Mouse (Mus musculus): ENCODE measurements around the gene Pax8. TPM values are rescaled to one million over a fixed set of nuclear protein-coding genes. Genes with fewer than 3 reads are reported as not detected.

Pax8 gene
- polyA plus RNA-seq, 1 experiment: not detected

DNA sequence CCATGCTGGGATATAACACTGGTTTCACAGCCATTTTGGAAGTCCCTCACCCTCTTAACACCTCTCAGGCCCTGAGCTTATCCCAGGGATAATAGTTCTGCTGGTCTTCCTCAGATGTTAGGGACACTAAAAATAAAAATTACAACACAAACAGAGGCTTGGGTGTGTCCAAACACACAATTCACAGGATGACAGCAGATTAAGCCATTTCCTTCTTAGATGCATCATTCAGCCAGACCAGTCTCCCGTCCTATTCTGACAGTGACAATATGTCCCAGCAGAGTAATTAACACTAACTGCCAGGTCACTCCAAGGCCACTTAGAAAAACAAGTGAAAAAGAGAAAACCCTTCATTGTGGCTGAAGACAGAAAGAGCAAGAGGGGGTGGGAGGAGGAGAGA lies 8.2 kb downstream of the Pax8 start:
- Histone ChIP-seq H3ac (ENCODE audit: control insufficient read depth, insufficient read length) (no peak overlapping the region), H3K79me2 (ENCODE audit: control insufficient read depth, insufficient read depth) (no peaks in the 10 kb centered on the region), H3K36me3 (ENCODE audit: control insufficient read depth, insufficient read depth) (no peaks in the 10 kb centered on the region), H3K4me2 (ENCODE audit: low read depth) (peak overlapping the region; percentile 30), H3K27me3 (ENCODE audit: control insufficient read depth, insufficient read depth, insufficient read length) (no peaks in the 10 kb centered on the region), H3K4me3 (no peak overlapping the region)
- TF ChIP-seq MYOD1 (IDR thresholded peaks at IDR 0.05; ENCODE audit: control insufficient read depth in 1 of 3, insufficient read length in 2 of 3, low read depth in 2 of 3) (no peak), CEBPB (IDR thresholded peaks at IDR 0.05; ENCODE audit: insufficient read depth, poor library complexity, severe bottlenecking) (0 out of 2 replicates have a peak, but pooled peaks have one; percentile 8)

DNA sequence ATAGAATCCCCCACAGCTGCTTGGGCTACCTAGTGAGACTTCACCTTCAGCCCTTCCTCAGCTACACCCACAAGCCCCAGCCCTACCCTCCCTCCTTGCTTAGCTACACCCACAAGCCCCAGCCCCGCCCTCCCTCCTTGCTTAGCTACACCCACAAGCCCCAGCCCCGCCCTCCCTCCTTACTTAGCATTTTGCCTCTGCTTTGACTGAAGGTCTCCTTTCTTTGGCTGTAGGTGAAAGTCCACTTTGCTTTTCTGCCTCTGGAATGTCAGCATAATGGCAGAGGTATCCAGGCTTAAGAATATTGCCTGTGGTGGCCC lies 14.6 kb downstream of the Pax8 start:
- H3K4me2 ChIP-seq (ENCODE audit: low read depth): no peak overlapping the region
- H3K27me3 ChIP-seq (ENCODE audit: control insufficient read depth, insufficient read depth, insufficient read length): no peaks in the 10 kb centered on the region
- H3K36me3 ChIP-seq (ENCODE audit: control insufficient read depth, insufficient read depth): no peaks in the 10 kb centered on the region
- no peak overlapping the region for H3ac ChIP-seq (ENCODE audit: control insufficient read depth, insufficient read length)
- TF ChIP-seq MYOD1 (IDR thresholded peaks at IDR 0.05; ENCODE audit: control insufficient read depth in 1 of 3, insufficient read length in 2 of 3, low read depth in 2 of 3) (no peak), REST (IDR thresholded peaks at IDR 0.05; ENCODE audit: insufficient read depth, insufficient read length) (no peak), USF1 (IDR thresholded peaks at IDR 0.05; ENCODE audit: low read depth) (no peak), MAX (IDR thresholded peaks at IDR 0.05; ENCODE audit: low read depth) (no peak), SRF (IDR thresholded peaks at IDR 0.05; ENCODE audit: control insufficient read depth, insufficient read length, low read depth) (no peak), POLR2AphosphoS2 (IDR thresholded peaks at IDR 0.05; ENCODE audit: insufficient read length, low read depth) (no peak), MYOG (IDR thresholded peaks at IDR 0.05; ENCODE audit: control insufficient read depth in 1 of 3, insufficient read depth in 1 of 3, insufficient read length in 2 of 3, low read depth in 2 of 3) (no peak), TCF12 (IDR thresholded peaks at IDR 0.05; ENCODE audit: insufficient read depth, poor library complexity, severe bottlenecking) (no peak), POLR2A (IDR thresholded peaks at IDR 0.05; ENCODE audit: insufficient read length, low read depth) (no peak), TCF3 (IDR thresholded peaks at IDR 0.05; ENCODE audit: insufficient read length, low read depth) (no peak), CEBPB (IDR thresholded peaks at IDR 0.05; ENCODE audit: insufficient read depth, poor library complexity, severe bottlenecking) (no peak), E2F4 (IDR thresholded peaks at IDR 0.05; ENCODE audit: insufficient read depth) (no peak)
- no peak overlapping the region for H3K4me3 ChIP-seq
- no peaks in the 10 kb centered on the region for H3K79me2 ChIP-seq (ENCODE audit: control insufficient read depth, insufficient read depth)

DNA sequence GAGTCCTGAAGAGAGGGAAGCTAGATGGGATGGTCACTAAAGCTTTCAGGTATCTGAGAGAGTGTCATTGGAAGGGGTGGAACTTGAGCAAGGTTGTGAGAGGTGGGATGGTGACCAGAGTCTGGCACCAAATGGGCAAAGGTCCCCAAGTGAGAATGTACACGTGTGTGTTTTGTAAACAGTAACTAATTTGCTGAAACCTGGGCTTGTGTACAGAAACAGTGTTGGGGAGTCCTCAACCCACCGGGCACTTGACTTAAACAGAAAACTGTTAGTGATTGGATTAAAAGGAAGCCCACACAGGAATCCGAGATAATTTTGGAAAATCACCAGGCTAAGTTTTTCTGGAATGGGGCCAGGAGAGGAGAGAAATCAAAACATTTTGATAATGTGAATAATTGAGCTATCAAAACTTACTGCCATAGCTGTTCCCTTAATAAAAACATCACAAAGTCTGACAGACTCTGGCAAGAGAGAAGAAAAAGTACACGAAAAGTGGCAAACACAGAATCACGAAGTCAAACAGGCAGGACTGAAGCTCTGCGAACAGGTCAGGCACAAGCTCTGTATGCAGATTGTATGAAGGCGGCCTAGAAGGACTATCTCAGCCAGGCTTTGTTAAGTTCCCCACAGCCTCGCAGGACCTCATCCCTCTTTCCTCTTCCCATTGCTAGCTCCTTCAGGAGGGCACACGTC lies 15.1 kb downstream of the Pax8 start:
- Histone ChIP-seq H3ac (ENCODE audit: control insufficient read depth, insufficient read length) (no peak overlapping the region), H3K27me3 (ENCODE audit: control insufficient read depth, insufficient read depth, insufficient read length) (no peaks in the 10 kb centered on the region), H3K79me2 (ENCODE audit: control insufficient read depth, insufficient read depth) (no peaks in the 10 kb centered on the region), H3K4me2 (ENCODE audit: low read depth) (no peak overlapping the region), H3K36me3 (ENCODE audit: control insufficient read depth, insufficient read depth) (no peaks in the 10 kb centered on the region), H3K4me3 (no peak overlapping the region)
- TF ChIP-seq CEBPB (IDR thresholded peaks at IDR 0.05; ENCODE audit: insufficient read depth, poor library complexity, severe bottlenecking) (no peak), MAX (IDR thresholded peaks at IDR 0.05; ENCODE audit: low read depth) (no peak), MYOG (IDR thresholded peaks at IDR 0.05; ENCODE audit: control insufficient read depth in 1 of 3, insufficient read depth in 1 of 3, insufficient read length in 2 of 3, low read depth in 2 of 3) (no peak), REST (IDR thresholded peaks at IDR 0.05; ENCODE audit: insufficient read depth, insufficient read length) (no peak), E2F4 (IDR thresholded peaks at IDR 0.05; ENCODE audit: insufficient read depth) (no peak), POLR2A (IDR thresholded peaks at IDR 0.05; ENCODE audit: insufficient read length, low read depth) (no peak), USF1 (IDR thresholded peaks at IDR 0.05; ENCODE audit: low read depth) (no peak), TCF12 (IDR thresholded peaks at IDR 0.05; ENCODE audit: insufficient read depth, poor library complexity, severe bottlenecking) (no peak), MYOD1 (IDR thresholded peaks at IDR 0.05; ENCODE audit: control insufficient read depth in 1 of 3, insufficient read length in 2 of 3, low read depth in 2 of 3) (no peak), TCF3 (IDR thresholded peaks at IDR 0.05; ENCODE audit: insufficient read length, low read depth) (no peak)

DNA sequence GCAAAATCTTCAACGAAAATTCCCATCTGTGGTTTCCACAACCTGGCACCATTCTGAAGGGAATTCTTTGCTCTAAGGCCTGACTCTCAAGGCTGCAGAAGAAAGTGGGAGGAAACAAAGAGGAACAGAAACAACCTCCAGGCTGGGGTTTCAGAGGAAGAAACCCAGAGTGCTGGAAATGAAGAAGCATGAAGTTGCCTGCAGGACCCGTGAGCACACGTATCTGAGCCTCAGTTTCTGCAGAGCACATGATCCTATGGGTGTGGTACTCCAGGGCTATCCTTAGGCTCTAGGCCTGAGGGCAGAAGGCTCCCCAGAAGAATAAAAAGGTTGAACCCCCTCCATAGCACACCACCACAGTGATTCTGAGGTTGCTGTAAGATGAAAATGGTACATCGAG lies 18.6 kb downstream of the Pax8 start:
- Histone ChIP-seq H3K27me3 (ENCODE audit: control insufficient read depth, insufficient read depth, insufficient read length) (no peaks in the 10 kb centered on the region), H3K36me3 (ENCODE audit: control insufficient read depth, insufficient read depth) (no peaks in the 10 kb centered on the region), H3K4me2 (ENCODE audit: low read depth) (no peak overlapping the region), H3K4me3 (no peak overlapping the region), H3K79me2 (ENCODE audit: control insufficient read depth, insufficient read depth) (no peaks in the 10 kb centered on the region), H3ac (ENCODE audit: control insufficient read depth, insufficient read length) (no peak overlapping the region)
- TF ChIP-seq TCF3 (IDR thresholded peaks at IDR 0.05; ENCODE audit: insufficient read length, low read depth): no peak
- TF ChIP-seq MAX (IDR thresholded peaks at IDR 0.05; ENCODE audit: low read depth): no peak
- no peak for TF ChIP-seq TCF12 (IDR thresholded peaks at IDR 0.05; ENCODE audit: insufficient read depth, poor library complexity, severe bottlenecking)
- no peak for TF ChIP-seq MYOG (IDR thresholded peaks at IDR 0.05; ENCODE audit: control insufficient read depth in 1 of 3, insufficient read depth in 1 of 3, insufficient read length in 2 of 3, low read depth in 2 of 3)
- TF ChIP-seq POLR2AphosphoS2 (IDR thresholded peaks at IDR 0.05; ENCODE audit: insufficient read length, low read depth): no peak
- TF ChIP-seq MYOD1 (IDR thresholded peaks at IDR 0.05; ENCODE audit: control insufficient read depth in 1 of 3, insufficient read length in 2 of 3, low read depth in 2 of 3): no peak
- no peak for TF ChIP-seq REST (IDR thresholded peaks at IDR 0.05; ENCODE audit: insufficient read depth, insufficient read length)
- no peak for TF ChIP-seq POLR2A (IDR thresholded peaks at IDR 0.05; ENCODE audit: insufficient read length, low read depth)

DNA sequence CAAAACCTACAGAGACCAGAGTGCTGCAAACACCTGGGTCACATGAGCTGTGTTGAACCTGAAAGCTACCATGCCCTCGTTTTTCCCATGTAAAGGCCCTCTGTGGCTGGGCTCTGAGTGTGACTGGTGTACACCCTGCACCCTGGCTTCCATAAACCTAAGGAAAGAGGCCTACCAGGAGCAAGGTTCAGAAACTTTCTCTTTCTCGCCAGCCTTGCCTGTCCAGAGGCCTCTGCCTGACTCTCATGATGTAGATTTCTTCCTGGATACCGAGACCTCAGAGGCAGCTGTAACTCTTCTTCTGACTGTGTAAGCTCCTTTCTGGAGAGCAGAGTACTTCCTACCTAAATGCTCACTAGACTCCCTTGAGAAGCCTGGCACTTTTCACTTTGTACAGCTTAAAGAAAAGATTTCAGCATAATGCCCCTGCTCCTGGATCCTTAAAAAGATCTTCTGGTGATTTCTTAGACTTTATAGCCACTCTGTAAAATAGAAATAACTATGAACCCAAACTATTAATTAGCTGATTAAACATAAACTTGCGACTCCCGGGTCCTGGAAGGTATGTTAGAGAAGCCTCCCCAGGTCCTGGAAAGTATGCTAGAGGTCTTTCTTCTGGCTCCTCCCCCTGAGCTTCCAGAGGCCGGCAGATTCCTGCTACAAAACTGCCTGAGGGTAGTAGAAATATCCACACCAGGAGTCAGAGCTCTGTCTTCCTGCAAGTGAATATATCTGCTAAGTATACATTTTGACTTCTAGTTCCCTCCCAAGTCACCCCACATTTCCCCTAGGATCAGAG lies 20.1 kb downstream of the Pax8 start:
- no peak overlapping the region for H3K4me3 ChIP-seq

More for the DNA sequence above, 20.1 kb downstream of the Pax8 start:
- Histone ChIP-seq H3K79me2 (ENCODE audit: control insufficient read depth, insufficient read depth) (no peaks in the 10 kb centered on the region), H3K36me3 (ENCODE audit: control insufficient read depth, insufficient read depth) (no peaks in the 10 kb centered on the region), H3K4me2 (ENCODE audit: low read depth) (no peak overlapping the region), H3K27me3 (ENCODE audit: control insufficient read depth, insufficient read depth, insufficient read length) (no peaks in the 10 kb centered on the region), H3ac (ENCODE audit: control insufficient read depth, insufficient read length) (no peak overlapping the region)
- TF ChIP-seq MYOG (IDR thresholded peaks at IDR 0.05; ENCODE audit: control insufficient read depth in 1 of 3, insufficient read depth in 1 of 3, insufficient read length in 2 of 3, low read depth in 2 of 3): no peak
- no peak for TF ChIP-seq POLR2A (IDR thresholded peaks at IDR 0.05; ENCODE audit: insufficient read length, low read depth)
- no peak for TF ChIP-seq REST (IDR thresholded peaks at IDR 0.05; ENCODE audit: insufficient read depth, insufficient read length)
- no peak for TF ChIP-seq SRF (IDR thresholded peaks at IDR 0.05; ENCODE audit: control insufficient read depth, insufficient read length, low read depth)
- TF ChIP-seq USF1 (IDR thresholded peaks at IDR 0.05; ENCODE audit: low read depth): no peak
- TF ChIP-seq E2F4 (IDR thresholded peaks at IDR 0.05; ENCODE audit: insufficient read depth): no peak
- TF ChIP-seq MAX (IDR thresholded peaks at IDR 0.05; ENCODE audit: low read depth): no peak
- TF ChIP-seq MYOD1 (IDR thresholded peaks at IDR 0.05; ENCODE audit: control insufficient read depth in 1 of 3, insufficient read length in 2 of 3, low read depth in 2 of 3): no peak
- TF ChIP-seq POLR2AphosphoS2 (IDR thresholded peaks at IDR 0.05; ENCODE audit: insufficient read length, low read depth): no peak
- no peak for TF ChIP-seq CEBPB (IDR thresholded peaks at IDR 0.05; ENCODE audit: insufficient read depth, poor library complexity, severe bottlenecking)
- no peak for TF ChIP-seq TCF12 (IDR thresholded peaks at IDR 0.05; ENCODE audit: insufficient read depth, poor library complexity, severe bottlenecking)
- no peak for TF ChIP-seq TCF3 (IDR thresholded peaks at IDR 0.05; ENCODE audit: insufficient read length, low read depth)
